Mouse (Mus musculus) spleen, adult 2 months (tissue): ENCODE measurements at regions not wholly inside any gene's neighbourhood (a gene's known extent, or its start where the extent isn't known, plus 50 kb on each side); places are given as distances from the start of the nearest gene placed in this dataset.

Source experiments
- DNase-seq, 2 experiments: peaks; one replicate each; pipeline versions ENCODE4 v3.0.0 to v3.0.0-alpha.2; 2012 to 2021; ENCODE audit warnings: low spot score in 2 of 2, low read depth in 1 of 2
- H3K27ac ChIP-seq: fragments of 200-500 bp; 2 replicates; pipeline ENCODE4 v1.5.1; 2012; ENCODE audit warnings: low read length, inconsistent platforms; ENCODE audit not compliant: insufficient read depth
- H3K27me3 ChIP-seq: fragments of 200-500 bp; 2 replicates; pipeline ENCODE4 v1.6.1; 2012; ENCODE audit warnings: mild to moderate bottlenecking, moderate library complexity, low read length, inconsistent platforms; ENCODE audit not compliant: control insufficient read depth, insufficient read depth
- H3K36me3 ChIP-seq: fragments of 200-500 bp; 2 replicates; pipeline ENCODE4 v1.6.1; 2012; ENCODE audit warnings: mild to moderate bottlenecking, low read length, inconsistent platforms; ENCODE audit not compliant: control insufficient read depth, insufficient read depth
- H3K4me1 ChIP-seq: fragments of 200-500 bp; 2 replicates; pipeline ENCODE4 v1.6.1; 2011; ENCODE audit warnings: inconsistent platforms; ENCODE audit not compliant: control insufficient read depth, insufficient read depth, insufficient read length
- H3K4me3 ChIP-seq: fragments of 200-500 bp; 2 replicates; pipeline ENCODE4 v1.5.1; 2011; ENCODE audit warnings: mild to moderate bottlenecking, inconsistent platforms; ENCODE audit not compliant: insufficient read depth, insufficient read length; ENCODE audit errors: extremely low read depth
- CTCF ChIP-seq: fragments of 200-500 bp; IDR thresholded peaks from 2 replicates; pipeline ENCODE4 v1.5.1; 2011; ENCODE audit warnings: mild to moderate bottlenecking, inconsistent platforms; ENCODE audit not compliant: insufficient read depth, insufficient read length, insufficient replicate concordance; ENCODE audit errors: extremely low read depth
- POLR2A ChIP-seq: fragments of 200-500 bp; IDR thresholded peaks from 2 replicates; pipeline ENCODE4 v1.6.1; 2011; ENCODE audit warnings: low read depth, low read length, inconsistent platforms
- WGBS: fragments of 180-500 bp; shearing (Covaris S2); methylation state at CpG from one replicate; pipeline ENCODE4 v1.1.7; 2018; 5-methylcytosine and 5-hydroxymethylcytosine counted together

DNA sequence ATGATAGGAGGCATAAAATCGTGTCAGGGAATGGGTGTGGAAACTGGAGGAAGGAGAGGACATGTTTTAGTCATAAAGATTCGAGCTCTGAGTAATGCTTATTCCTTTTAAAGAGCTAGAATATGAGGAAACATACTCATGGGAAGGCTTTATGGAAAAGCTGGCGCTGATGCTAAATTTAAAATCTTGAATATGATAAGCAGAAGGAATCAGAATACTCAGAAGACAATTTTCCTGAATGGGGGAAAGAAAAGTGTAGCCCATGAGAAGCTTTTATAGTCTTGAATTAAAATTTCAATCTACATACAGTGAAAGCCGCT lies 127.6 kb downstream of the Tmem161b start:
- H3K36me3 ChIP-seq: no peaks in the 10 kb centered on the region
- H3K4me3 ChIP-seq: no peak overlapping the region
- H3K27me3 ChIP-seq: peaks cover 15% of the 10 kb centered on the region
- H3K4me1 ChIP-seq: peaks cover 5% of the 10 kb centered on the region; the same call in 1 of the 2 replicates
- WGBS: 48% methylated on average over 4 of the region's 4 CpGs
- no peak for DNase-seq
- H3K27ac ChIP-seq: no peak overlapping the region
- TF ChIP-seq POLR2A (no peak), CTCF (no peak)

DNA sequence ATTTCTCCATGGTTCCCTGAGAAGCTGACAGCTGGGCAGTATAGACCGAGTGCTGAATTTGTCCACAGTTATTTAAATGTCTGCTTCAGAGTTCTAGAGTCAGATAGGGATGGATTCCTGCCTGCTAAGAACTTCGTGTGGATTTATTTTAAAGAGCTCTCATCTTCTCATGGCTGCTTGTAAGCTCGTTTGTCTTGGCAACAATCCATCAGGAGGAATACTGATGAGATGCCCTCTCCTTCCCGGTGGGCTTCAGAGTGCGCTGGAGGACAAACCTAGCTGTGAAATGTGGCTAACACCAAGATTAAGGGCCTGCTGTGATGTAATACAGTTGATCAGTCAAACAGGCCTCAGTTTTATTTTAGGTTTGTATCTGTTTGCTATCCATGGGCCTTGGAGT lies 128.7 kb downstream of the Tmem161b start:
- Histone ChIP-seq H3K4me3 (no peak overlapping the region), H3K4me1 (peaks cover 5% of the 10 kb centered on the region; the same call in 1 of the 2 replicates), H3K36me3 (no peaks in the 10 kb centered on the region), H3K27ac (no peak overlapping the region), H3K27me3 (peaks cover 12% of the 10 kb centered on the region)
- TF ChIP-seq CTCF: no peak
- 78% methylated on average over 5 of the region's 5 CpGs for WGBS
- DNase-seq: no peak

DNA sequence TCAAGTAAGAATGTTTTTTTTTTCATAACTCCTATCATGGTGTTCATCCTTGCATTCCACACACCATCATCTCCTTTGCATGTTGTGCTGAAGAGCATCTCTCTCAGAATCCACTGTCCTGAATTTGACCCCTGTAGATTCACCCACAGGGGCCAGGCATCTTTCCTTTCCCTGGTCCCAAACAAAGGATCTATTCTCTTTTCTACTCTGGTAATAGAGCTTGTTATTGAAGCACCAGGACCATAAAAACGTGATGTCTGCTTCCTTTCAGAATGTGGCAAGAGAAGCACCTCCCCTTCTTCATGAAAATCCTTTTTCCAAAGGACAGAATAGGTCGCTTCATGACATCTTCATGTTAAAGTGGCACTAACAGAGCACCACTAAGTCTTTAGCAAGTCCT lies 134.4 kb downstream of the Tmem161b start:
- Histone ChIP-seq H3K4me1 (no peaks in the 10 kb centered on the region), H3K4me3 (no peak overlapping the region), H3K27me3 (no peaks in the 10 kb centered on the region), H3K27ac (no peak overlapping the region), H3K36me3 (no peaks in the 10 kb centered on the region)
- WGBS: 42% methylated on average over 2 of the region's 2 CpGs
- no peak for TF ChIP-seq CTCF
- TF ChIP-seq POLR2A: no peak
- DNase-seq: no peak

- Histone ChIP-seq H3K4me1 (no peaks in the 10 kb centered on the region), H3K27ac (no peak overlapping the region), H3K27me3 (no peaks in the 10 kb centered on the region), H3K4me3 (no peak overlapping the region), H3K36me3 (no peaks in the 10 kb centered on the region)
- no peak for DNase-seq
- TF ChIP-seq POLR2A: no peak
- no peak for TF ChIP-seq CTCF
- 89% methylated on average over 2 of the region's 2 CpGs for WGBS
These were observed 138.4 kb downstream of the Tmem161b start for GRCm38 (mm10) chr13:84360536-84360935.

- TF ChIP-seq CTCF: no peak
- TF ChIP-seq POLR2A: no peak
- no peak for DNase-seq
- Histone ChIP-seq H3K4me1 (no peaks in the 10 kb centered on the region), H3K27ac (no peak overlapping the region), H3K36me3 (no peaks in the 10 kb centered on the region), H3K4me3 (no peak overlapping the region), H3K27me3 (no peaks in the 10 kb centered on the region)
- WGBS: 88% methylated on average over 4 of the region's 4 CpGs
These were observed 142.0 kb downstream of the Tmem161b start for GRCm38 (mm10) chr13:84364069-84364468.

DNA sequence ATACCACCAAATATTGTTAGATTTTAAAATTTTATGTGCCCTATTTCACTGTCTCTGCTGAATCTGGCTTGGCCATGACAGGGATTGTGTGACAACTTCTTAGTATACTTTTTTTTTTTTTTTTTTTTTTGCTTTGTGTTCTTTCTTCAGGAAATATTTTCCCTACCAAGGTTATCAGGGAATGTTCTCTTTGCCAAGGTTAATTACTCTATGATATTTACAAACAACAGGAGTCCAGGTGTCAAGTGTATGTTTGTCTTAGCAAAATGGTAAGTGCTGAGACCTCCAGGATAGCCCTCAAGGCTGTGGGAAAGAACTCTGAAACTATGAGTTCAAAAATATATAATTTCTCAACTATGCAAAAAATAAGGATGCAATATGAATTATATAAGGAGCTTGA lies 143.4 kb downstream of the Tmem161b start:
- DNase-seq: no peak
- Histone ChIP-seq H3K4me3 (no peak overlapping the region), H3K27me3 (no peaks in the 10 kb centered on the region), H3K27ac (no peak overlapping the region), H3K36me3 (no peaks in the 10 kb centered on the region), H3K4me1 (no peaks in the 10 kb centered on the region)
- TF ChIP-seq CTCF: no peak
- TF ChIP-seq POLR2A: no peak

- no peak overlapping the region for H3K4me3 ChIP-seq
- TF ChIP-seq POLR2A (no peak), CTCF (no peak)
These were observed 143.9 kb downstream of the Tmem161b start for GRCm38 (mm10) chr13:84366017-84366416.

More at GRCm38 (mm10) chr13:84366017-84366416, 143.9 kb downstream of the Tmem161b start:
- no peaks in the 10 kb centered on the region for H3K36me3 ChIP-seq
- H3K27me3 ChIP-seq: no peaks in the 10 kb centered on the region
- no peak for DNase-seq
- H3K27ac ChIP-seq: no peak overlapping the region
- H3K4me1 ChIP-seq: no peaks in the 10 kb centered on the region
